Mouse (Mus musculus) urinary bladder, postnatal 36 days (tissue): ENCODE data around the gene Chd6.
"Not testable (repeated sequence)": the region's sequence is repeated elsewhere in the genome, so short reads cannot be mapped to it uniquely, and the experiment has no call there.

ENCODE experiments used
- DNase-seq, 2 experiments: peaks; one replicate each; pipeline ENCODE4 v3.0.0; 2022; ENCODE audit warnings: low spot score in 2 of 2, mixed read lengths in 1 of 2

Gene Chd6

DNA sequence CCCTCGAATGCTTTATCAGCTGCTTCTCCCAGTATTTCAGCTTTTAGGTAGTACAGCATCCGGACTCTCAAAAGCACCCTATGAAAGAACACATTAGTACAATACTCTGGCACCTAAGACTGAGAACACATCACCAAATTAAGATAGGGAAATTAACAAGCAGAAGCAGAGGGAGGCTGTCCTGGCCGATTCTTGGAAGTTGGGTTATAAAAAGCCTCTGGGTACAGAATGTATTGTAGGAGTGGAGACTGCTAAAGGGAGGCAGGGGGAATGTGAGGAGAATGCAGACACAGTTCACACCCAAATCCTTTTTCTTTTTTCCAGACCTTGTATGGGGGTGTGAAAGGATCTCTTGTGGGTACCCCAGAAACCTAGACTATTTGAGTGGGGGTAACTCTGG is 126.2 kb downstream of the Chd6 start:
- DNase-seq = no peak

DNA sequence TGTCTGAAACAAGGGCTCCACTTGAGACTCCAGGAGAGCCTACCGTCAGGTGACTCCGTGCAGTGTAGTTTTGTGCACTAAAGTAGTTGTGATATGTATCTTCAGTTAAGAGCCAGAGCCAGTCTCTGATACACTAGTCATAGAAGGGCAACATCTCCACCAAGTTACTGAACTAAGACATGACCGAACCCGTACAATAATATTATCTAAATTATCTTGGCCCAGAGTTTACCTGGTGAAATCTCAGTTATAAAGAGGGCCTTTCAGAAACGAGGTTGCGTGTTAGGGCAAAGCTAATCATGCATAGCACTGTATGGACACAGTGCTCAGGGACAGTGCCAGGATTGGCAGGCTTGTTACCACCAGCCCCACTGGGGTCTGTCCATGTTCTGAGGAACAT is 127.1 kb downstream of the Chd6 start:
- DNase-seq = peak in 1 of 2 experiments; percentile 14

DNA sequence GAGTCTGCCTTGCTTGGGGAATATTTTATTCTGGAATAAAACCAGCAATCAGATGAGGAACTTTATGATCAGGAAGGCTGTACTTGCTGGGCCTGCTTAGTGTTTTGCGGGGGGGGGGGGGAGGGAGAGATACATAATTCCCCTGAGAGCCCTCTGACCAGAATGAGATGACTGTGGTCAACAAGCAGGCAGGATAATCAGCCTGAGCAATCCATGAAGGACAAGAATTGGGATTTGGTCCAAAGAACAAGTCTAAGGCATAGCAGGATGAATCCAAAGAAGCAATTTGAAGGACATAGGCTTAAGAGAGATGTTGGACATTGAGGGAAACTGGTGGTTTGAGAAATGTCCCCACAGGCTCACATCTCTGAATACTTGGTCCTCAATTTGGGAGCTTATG is 130.2 kb downstream of the Chd6 start:
- DNase-seq = no peak

DNA sequence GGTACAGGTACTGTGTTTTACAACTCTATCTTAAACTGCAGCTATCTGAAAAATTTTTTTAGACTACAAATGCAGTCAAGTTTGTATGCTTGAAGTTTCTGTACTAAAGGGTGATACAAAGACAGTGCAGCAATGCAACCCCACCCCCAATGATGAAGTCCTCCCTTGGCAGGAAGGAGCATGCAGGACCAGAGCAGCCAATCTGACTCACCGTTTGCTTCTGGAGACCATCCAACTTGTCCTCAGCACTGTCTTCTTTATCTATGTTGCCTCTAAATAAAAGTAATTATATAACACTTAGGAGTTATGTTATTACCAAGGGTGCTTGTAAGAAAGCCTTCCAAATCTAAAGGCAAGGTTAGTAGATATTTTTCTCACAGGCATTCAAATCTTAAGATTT is 131.6 kb downstream of the Chd6 start:
- DNase-seq = peak in 1 of 2 experiments; percentile 12

DNA sequence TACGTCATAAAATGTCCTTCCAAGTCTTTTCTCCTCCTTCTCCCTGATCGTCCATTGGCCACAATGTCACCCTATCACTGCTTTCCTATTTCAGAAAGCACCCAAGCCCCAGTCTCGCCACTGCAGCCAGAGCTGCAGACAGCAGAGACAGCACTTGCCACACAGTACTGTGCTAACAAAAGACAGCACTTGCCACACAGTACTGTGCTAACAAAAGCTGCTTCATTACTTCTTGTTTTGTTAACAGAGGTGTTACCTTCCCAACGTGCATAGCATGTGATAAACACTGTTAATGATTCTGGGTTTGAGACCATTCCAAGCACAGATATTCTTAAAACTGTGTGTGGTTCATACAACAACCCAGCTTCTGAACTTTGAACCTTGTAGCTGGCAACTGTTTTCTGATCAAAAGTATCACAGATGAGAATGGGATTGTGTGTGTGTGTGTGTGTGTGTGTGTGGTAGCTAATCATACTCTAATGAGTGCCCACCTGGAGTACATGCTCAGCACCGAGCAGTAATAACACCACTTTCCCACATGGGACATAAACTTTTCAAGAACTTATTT is 135.1 kb downstream of the Chd6 start:
- no peak for DNase-seq

DNA sequence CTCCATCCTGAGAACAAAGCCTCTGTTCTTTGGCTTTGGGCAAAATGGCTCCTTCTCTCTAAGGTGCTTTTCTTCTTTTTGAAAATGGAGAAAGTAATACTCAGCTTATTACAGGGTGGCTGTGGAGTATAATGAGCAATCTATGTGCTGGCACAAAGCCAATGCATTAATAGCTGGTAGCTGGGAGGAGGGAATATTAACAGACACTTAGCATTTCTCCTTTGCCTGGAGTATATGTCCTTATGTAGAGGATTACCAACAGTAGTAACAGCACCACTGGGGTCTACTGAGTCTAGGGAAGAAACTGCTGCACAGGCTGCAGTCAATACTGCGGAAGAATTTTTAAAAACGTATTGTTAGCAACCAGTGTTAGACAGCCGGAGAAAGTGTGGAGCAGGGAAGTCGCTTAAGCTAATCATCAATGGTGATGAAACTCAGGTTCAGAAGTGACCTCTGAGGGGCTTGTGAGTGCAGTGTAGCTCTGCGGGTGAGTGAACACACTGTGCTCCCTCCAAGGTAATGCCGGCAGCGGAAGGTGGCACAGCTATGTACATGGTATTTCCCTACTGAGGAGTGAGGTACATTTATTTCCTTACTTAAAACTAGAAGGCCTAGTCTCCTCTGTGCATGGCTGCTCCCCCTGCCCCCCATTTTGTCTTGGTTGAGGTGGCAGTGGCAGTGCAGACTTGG is 136.6 kb downstream of the Chd6 start:
- DNase-seq = no peak

DNA sequence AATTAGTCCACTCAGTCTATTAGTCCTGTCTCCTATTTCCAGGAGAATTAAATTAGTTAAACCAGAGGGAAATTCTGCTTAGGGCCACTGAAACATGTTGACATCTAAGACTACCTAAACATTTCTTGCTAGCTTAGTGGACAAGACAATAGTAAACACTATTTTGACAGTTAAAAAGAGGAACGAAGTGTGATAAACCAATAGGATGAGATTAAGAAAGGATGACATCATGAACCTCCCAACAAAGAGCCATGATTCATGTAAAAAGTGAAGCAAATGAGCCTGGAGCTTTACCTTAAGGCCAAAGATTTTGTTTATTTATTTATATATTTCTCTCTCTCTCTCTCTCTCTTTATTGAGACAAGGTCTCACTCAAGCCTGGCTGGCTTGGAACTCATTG is 146.7 kb downstream of the Chd6 start:
- DNase-seq = no peak

DNA sequence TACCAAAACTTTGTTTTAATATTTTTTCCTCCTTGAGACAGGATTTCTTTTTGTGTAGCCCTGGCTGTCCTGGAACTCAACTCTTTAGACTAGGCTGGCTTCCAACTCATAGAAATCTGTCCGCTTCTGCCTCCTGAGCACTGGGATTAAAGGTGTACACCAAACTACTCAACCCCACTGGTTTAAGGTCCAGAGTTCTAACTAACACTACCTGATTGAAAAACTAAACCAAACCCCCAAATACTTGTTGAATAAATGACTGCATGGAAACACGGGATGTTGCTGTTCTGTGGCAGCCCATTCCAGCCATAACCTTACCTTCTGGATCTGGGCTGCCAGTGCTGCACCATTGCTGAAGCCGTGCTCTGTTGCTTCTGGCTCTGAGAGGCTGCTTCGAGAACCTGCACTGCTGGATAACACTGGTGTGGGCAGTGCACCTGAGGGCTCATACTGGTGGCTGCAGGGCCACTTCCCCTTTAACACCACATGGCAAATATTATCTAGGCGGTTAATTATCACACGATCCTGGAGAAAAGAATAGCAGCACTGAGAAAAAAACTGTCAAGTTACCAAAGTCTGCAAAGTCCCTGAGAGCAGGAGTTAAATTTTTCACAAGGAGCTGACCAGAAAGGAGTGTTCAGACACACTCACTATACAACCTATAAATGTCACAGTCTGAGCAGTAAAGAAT is 147.8 kb downstream of the Chd6 start:
- DNase-seq = no peak

DNA sequence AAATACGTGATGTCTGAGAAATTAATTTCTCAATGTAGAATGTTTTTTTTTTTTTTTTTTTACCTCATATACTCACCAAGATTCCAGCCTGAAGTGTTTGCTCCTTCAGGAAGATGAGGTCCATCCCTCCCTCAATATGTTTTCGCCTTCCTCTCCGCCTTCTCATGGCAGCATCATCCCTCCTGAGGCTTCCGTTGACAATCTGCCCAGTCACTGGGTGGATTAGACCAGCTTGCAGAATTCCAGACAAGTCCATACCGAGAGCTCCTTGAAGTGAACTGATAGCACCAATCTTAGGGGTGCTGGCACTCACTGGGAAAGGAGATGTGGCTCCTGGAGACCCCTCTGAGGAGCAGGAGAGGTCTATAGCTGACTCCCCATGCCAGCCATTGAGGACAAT is 149.0 kb downstream of the Chd6 start:
- peak in 1 of 2 experiments; percentile 12 for DNase-seq

DNA sequence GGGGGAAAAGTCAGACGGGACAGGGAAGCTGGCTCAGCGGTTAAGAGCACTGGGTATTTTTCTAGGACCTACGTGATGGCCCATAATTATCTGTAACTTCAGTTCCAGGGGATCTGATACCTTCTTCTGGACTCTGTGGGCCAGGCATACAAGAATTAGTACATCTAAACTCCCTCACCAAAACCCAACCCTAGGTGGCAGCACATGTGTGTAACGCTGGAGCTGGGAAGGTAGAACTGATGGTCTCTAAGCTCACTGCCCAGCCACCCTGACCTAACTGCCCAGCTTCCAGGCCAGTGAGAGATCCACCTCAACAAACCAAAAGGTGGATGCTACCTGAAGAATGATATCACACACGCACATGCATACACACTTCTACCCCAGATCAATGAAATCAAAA is 150.1 kb downstream of the Chd6 start:
- no peak for DNase-seq

DNA sequence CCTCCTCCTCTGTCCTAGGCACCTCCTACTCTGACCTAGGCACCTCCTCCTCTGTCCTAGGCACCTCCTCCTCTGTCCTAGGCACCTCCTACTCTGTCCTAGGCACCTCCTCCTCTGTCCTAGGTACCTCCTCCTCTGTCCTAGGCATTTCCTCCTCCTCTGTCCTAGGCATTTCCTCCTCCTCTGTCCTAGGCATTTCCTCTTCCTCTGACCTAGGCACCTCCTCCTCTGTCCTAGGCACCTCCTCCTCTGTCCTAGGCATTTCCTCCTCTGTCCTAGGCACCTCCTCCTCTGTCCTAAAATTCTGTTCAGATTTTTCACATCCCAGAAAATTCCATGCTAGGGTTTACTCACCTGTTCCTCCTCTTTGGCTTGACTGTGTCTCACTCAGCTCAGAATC is 151.1 kb downstream of the Chd6 start:
- not testable (repeated sequence) for DNase-seq

DNA sequence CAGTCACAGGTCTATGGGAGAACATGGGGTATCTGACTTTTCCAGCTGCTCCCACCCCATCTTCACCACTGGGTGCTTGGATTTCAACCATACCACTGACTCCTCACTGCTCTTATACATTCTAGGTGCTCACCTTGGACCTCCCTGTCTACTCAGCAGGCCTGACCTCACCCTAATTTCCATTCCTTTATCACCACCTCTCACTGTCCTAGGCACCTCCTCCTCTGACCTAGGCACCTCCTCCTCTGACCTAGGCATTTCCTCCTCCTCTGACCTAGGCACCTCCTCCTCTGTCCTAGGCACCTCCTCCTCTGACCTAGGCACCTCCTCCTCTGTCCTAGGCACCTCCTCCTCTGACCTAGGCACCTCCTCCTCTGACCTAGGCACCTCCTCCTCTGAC is 151.6 kb downstream of the Chd6 start:
- not testable (repeated sequence) for DNase-seq

DNA sequence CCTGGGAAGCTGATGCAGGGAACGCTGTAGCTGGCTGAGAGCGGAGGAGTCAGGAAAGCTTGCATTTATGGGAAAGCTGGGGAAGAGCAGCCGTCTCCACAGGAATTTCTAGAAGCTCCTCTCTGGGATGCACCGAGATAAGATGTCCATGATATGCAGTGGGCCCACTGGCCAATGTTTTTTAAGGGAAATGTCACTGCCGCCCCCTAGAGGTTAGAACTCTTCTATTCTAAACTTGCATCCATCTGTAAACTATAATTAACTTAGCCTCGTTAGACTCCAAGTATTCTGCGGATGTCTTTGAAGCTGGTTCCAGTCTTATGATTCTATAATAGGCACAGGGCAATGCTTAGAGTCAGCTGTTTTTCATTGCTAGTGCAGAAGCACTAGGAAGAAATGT is 153.5 kb downstream of the Chd6 start:
- DNase-seq = no peak

DNA sequence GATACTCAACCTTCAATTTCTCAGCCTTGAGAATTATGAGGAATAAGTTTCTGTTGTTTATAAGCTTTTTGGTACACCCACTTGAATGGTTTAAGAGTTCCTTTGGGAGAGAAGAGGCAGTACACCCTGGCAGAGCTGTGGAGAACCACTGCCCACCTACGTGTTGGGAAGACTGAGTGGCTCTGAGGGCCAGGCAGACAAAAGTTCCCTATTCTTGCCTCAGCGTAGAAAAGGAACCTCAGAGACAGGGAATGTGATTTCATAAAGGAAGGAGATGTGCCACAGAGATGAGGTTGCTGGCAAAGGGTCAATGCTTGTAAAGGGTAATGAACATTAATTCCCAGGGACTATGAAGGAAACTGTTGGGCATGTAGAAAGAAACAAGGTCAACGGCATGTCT is 154.3 kb downstream of the Chd6 start:
- DNase-seq = no peak

DNA sequence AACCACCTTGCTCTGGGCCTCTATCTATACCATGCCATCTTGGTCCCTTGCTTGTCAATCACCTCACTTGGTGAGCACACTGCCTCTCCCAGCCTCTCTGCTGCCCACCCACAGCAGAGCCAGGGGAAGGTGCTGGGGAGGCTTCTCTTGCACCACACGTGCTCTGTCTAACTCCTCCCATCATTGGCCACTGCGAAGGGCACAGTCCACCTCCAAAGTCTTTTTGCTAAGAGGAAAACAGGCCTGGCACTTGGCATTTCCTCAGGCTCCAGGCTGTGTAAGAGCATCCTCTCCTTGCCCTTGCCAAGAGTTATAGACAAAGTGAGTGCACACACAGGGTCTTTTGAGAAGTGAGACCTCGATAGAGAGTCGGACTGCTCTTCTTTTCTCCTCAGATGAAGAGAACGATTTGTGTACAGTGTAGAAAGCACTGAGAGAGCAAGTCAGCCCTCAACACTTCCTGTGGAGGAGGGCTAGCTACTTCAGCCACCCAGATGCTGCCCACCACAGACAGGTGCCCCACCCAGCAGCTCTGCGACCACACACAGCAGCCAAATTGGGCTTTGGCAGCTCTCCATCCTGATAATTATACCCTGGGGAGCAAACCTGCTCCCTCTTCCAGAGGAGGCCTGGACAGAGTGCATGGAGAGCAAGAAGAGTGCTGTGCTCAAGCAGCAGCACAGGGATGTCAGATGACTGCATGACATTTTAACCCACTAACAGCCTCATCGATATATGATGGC is 155.6 kb downstream of the Chd6 start:
- DNase-seq = no peak

DNA sequence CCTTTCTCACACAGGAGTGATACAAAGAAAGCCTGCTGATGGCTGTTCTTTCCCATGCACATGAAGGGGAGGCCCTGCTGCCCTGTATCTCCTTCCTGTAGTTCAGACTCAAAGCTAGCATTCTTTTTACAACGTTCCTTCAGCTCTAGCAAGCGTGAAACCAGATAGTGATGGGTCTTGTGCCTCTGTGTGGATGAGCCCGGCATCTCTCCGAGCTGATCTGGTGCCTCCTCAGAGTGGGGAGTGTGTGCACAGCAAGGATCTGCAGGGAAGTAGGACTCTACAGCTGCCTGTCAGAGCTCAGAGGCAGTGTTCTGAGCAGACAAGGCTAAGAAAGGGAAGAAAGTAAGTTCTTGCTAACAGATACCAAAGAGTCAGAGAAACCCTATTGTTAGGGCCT is 157.3 kb downstream of the Chd6 start:
- DNase-seq = no peak

DNA sequence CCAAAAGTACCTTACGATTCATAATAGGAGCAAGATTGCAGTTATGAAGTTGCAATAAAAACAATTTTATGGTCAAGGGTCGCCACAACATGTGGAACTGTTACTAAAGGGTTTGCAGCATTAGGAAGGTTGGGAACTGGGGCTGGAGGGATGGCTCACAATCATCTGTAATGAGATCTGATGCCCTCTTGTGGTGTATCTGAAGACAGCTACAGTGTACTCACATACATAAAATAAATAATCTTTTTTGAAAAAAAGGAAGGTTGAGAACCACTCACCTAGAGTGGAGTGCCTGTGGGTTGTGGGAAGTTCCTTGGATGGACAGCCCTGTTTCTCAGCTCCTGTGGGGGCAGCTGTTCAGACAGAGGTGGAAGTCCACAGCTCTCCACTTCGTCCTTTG is 166.4 kb downstream of the Chd6 start:
- no peak for DNase-seq

DNA sequence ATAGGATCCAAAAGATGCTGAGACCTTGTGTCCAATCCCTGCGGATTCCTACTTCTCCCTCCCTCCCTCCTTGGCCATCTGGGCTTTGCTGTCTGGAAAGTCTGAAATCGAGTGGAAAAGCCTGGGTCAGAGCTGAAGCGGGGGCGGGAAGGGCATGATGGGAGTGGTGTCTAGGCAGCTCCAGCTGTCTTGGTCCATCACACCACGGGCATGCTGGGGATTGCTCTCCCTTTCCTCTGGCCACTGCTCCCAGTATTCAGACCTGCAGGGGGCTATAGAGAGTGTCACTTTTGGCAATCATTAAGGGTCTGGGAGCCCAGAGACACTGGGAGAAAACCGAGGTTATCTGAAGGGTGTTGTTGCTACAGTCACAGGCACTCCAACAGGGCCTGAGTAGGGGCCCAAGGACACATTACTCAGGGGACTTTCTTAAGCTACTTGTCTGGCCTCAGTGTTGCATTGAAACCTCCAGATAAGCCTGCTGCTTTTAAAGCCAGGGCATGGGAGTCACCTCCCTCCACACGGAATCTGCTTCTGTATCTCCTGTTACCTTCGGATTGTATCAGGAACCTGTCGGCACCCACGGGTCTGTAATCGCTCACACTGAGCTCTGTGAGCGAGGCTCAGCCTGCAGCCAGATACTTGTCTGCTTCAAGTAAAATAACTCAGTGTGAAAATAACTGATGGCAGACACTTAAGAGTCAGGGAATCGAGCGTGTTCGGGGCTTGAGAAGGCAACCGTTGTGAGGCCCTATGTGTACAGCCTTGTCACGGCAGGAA is 167.8 kb downstream of the Chd6 start:
- no peak for DNase-seq

DNA sequence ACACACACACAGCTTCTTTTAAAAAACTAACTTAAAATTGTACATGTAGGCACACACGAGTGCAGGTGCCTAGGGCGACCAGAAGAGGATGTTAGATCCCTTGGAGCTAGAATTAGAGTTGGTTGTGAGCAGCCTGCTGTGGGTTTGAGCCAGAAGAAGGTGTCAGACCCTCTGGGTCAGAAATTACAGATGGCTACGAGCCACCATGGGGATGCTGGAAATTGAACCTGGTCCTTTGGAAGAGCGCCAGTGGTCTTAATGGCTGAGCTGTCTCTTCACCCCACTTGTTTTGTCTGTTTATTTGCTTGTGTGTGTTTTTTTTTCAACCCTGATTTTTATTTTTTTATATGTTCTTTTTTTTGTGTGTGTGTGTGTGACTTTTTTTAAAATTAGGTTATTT is 174.4 kb downstream of the Chd6 start:
- DNase-seq = no peak

DNA sequence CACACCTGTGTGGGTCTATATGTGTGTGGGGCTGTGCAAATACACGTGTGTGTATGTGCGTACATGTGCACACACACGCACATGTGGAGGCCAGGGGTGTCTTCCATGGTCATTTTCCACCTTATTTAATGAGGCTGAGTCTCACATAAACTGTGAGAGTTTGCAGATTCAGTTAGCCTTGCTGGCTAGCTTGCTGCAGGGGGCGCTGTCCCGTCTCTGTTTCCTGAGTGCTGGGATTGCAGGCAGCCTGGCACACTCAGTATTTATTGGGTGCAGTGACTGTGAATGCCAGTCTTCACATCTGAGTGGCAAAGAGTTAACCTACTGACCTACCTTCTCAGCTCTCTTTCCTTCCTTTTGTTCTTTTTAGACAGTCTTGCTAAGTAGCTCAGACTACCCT is 175.0 kb downstream of the Chd6 start:
- DNase-seq = no peak

DNA sequence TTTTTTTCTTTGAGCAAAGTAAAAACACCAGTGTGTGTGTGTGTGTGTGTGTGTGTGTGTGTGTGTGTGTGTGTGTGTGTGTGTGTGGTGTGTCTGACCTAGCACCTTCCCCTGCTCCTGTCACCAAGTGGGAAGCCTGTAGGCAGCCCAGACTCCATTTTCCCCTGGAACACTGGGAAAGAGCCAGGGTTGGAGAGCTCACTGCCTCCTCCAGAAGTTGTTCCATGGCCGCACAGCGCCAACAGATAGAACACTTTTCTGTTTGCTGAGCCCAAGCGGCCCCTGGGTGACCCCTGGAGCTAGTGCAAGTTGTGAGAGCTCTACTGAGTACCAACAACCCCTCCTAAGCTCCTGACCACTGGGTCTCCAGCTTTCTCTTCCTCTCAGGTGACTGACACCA is 175.9 kb downstream of the Chd6 start:
- DNase-seq = no peak

DNA sequence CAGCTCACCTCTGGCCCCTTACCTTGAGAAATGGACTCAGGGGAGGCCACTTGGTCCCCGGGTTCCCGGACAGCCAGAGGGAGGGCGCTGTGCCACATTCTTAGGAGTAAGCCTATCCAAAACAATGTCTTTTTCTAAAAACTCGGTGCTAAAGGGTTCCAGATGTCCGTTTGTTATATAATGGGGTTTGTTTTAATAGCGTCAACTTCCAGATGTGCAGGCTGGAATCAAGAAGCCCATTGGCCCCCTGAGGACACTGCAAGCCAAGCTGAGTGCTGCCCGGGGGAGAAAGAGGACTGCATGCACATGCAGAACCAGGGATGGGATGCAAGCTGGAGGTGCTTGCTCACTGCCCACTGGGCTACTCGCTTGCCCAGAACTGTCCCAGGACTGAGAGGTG is 176.6 kb downstream of the Chd6 start:
- DNase-seq = no peak
